Mouse (Mus musculus): ENCODE data around the gene Mms19. TPM values are rescaled to one million over a fixed set of nuclear protein-coding genes. Genes with fewer than 3 reads are reported as not detected.

The Mms19 gene
- total and polyA plus RNA-seq, 2 experiments: 14.9 to 39.5 TPM

DNA sequence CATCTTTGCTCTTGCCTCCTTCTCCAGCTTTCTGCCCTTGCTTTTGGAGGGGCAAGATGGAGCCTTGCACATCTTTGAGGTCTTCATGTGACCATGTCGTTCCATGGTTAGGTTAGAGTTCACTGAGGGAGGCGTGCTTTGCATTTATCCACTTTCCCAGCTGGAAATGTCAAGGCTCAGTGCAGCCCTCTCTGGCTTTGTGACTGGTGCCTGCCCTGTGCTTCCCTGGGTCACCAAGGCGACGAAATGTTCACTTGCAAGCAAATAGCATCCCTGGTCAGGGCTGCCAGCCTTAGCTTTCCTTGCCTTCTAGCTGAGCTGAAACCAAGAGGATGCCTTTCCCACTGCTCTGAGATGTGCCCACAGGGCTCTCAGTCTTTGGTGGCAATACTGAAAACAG lies 29.5 kb upstream of the Mms19 start:
- Histone ChIP-seq H3K9ac (ENCODE audit: low read depth, low read length) (no peak overlapping the region), H3K27me3 (ENCODE audit: control insufficient read depth, insufficient read depth, low read length) (no peaks in the 10 kb centered on the region), H3K4me1 (ENCODE audit: control insufficient read depth, insufficient read depth, low read length) (peaks cover 4% of the 10 kb centered on the region; the same call in 1 of the 2 replicates), H3K79me2 (ENCODE audit: control insufficient read depth, insufficient read depth, low read length) (peaks cover 41% of the 10 kb centered on the region), H3K4me3 (ENCODE audit: insufficient read depth, low read depth, low read length) (no peak overlapping the region), H3K27ac (replicated peaks; ENCODE audit: insufficient read depth, low read depth, low read length) (no peak overlapping the region), H3K36me3 (ENCODE audit: control insufficient read depth, insufficient read depth, low read length) (no peaks in the 10 kb centered on the region)
- WGBS: 89% methylated on average over 4 of the region's 4 CpGs
- no peak for TF ChIP-seq POLR2A (IDR thresholded peaks at IDR 0.05; ENCODE audit: extremely low read depth, insufficient read depth, low read length)
- no peak for TF ChIP-seq CTCF (IDR thresholded peaks at IDR 0.05; ENCODE audit: low read depth, low read length)
- DNase-seq (ENCODE audit: extremely low read depth, low read depth, low spot score): no peak

DNA sequence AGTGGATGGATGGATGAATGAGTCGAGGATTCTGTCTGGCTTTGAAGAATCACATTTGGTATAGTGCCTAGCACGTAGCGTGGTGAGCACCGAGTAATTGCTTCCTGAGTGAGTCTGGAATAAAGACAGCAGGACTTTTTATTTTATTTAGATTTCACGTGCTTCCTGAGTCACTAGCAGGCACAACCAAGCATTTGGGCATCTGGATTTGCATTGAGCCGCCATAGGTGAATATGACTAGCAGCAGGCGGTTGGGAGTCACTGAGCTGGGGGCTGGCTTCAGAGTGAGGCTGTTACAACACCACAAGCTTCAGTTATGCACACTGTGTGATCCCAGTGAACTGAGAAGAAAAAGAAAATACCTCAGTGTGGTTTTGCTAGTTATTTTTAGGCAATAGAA lies 28.1 kb upstream of the Mms19 start:
- peaks cover 42% of the 10 kb centered on the region for H3K79me2 ChIP-seq (ENCODE audit: control insufficient read depth, insufficient read depth, low read length)
- H3K36me3 ChIP-seq (ENCODE audit: control insufficient read depth, insufficient read depth, low read length): no peaks in the 10 kb centered on the region
- 79% methylated on average over 7 of the region's 7 CpGs for WGBS
- no peak overlapping the region for H3K4me3 ChIP-seq (ENCODE audit: insufficient read depth, low read depth, low read length)
- no peaks in the 10 kb centered on the region for H3K27me3 ChIP-seq (ENCODE audit: control insufficient read depth, insufficient read depth, low read length)
- peaks cover 4% of the 10 kb centered on the region; the same call in 1 of the 2 replicates for H3K4me1 ChIP-seq (ENCODE audit: control insufficient read depth, insufficient read depth, low read length)
- no peak overlapping the region for H3K9ac ChIP-seq (ENCODE audit: low read depth, low read length)
- DNase-seq (ENCODE audit: extremely low read depth, low read depth, low spot score): no peak
- H3K27ac ChIP-seq (replicated peaks; ENCODE audit: insufficient read depth, low read depth, low read length): no peak overlapping the region
- TF ChIP-seq POLR2A (IDR thresholded peaks at IDR 0.05; ENCODE audit: extremely low read depth, insufficient read depth, low read length): no peak
- no peak for TF ChIP-seq CTCF (IDR thresholded peaks at IDR 0.05; ENCODE audit: low read depth, low read length)

DNA sequence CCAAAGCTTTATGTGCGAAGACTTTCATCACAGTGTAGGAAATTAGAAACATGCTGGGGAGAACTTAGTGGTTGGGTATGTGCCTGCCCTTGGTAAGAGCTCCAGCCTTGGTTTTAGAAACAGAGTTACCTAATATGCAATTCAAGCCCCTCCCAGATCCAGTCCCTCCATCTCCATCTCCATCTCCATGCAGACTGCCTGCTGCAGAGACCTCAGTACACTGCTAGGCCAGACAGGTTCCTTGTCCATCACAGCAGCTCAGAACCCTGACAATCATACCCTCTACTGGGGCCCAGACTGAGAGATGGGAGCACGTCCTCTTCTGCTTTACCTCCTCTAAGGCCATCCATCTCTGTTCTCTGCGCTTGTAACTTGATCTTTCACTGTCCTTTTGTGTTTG lies 27.6 kb upstream of the Mms19 start:
- TF ChIP-seq CTCF (IDR thresholded peaks at IDR 0.05; ENCODE audit: low read depth, low read length) (no peak), POLR2A (IDR thresholded peaks at IDR 0.05; ENCODE audit: extremely low read depth, insufficient read depth, low read length) (no peak)
- WGBS: 85% methylated on average over 3 of the region's 3 CpGs
- Histone ChIP-seq H3K79me2 (ENCODE audit: control insufficient read depth, insufficient read depth, low read length) (peaks cover 40% of the 10 kb centered on the region), H3K36me3 (ENCODE audit: control insufficient read depth, insufficient read depth, low read length) (no peaks in the 10 kb centered on the region), H3K27me3 (ENCODE audit: control insufficient read depth, insufficient read depth, low read length) (no peaks in the 10 kb centered on the region), H3K4me1 (ENCODE audit: control insufficient read depth, insufficient read depth, low read length) (peaks cover 4% of the 10 kb centered on the region; the same call in 1 of the 2 replicates), H3K27ac (replicated peaks; ENCODE audit: insufficient read depth, low read depth, low read length) (no peak overlapping the region), H3K4me3 (ENCODE audit: insufficient read depth, low read depth, low read length) (no peak overlapping the region), H3K9ac (ENCODE audit: low read depth, low read length) (no peak overlapping the region)
- no peak for DNase-seq (ENCODE audit: extremely low read depth, low read depth, low spot score)

DNA sequence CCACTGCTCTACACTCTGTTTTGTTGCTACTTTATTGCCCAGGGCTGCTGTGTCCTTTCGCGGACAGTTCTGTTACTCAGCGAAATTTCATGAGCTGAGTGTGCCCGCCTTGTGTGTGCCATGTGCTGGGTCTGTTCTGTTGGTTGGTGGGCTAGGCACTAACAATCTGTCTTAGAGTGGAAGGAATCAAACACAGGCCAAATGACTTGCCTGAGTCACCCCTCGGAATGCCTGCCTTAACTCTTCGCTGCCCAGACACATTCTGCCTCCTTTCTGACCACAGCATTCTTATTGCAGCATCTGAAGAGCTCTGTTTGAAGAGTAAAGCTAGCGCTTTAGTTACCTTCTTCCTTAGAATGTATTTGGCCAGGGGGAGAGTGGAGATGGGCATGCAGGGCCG lies 25.6 kb upstream of the Mms19 start:
- Histone ChIP-seq H3K9ac (ENCODE audit: low read depth, low read length) (no peak overlapping the region), H3K4me3 (ENCODE audit: insufficient read depth, low read depth, low read length) (no peak overlapping the region), H3K36me3 (ENCODE audit: control insufficient read depth, insufficient read depth, low read length) (no peaks in the 10 kb centered on the region), H3K27ac (replicated peaks; ENCODE audit: insufficient read depth, low read depth, low read length) (no peak overlapping the region), H3K4me1 (ENCODE audit: control insufficient read depth, insufficient read depth, low read length) (peaks cover 4% of the 10 kb centered on the region; the same call in 1 of the 2 replicates), H3K27me3 (ENCODE audit: control insufficient read depth, insufficient read depth, low read length) (no peaks in the 10 kb centered on the region), H3K79me2 (ENCODE audit: control insufficient read depth, insufficient read depth, low read length) (peaks cover 39% of the 10 kb centered on the region; the same call in 1 of the 2 replicates)
- TF ChIP-seq CTCF (IDR thresholded peaks at IDR 0.05; ENCODE audit: low read depth, low read length): no peak
- no peak for TF ChIP-seq POLR2A (IDR thresholded peaks at IDR 0.05; ENCODE audit: extremely low read depth, insufficient read depth, low read length)
- WGBS: 90% methylated on average over 8 of the region's 8 CpGs
- DNase-seq (ENCODE audit: extremely low read depth, low read depth, low spot score): no peak

DNA sequence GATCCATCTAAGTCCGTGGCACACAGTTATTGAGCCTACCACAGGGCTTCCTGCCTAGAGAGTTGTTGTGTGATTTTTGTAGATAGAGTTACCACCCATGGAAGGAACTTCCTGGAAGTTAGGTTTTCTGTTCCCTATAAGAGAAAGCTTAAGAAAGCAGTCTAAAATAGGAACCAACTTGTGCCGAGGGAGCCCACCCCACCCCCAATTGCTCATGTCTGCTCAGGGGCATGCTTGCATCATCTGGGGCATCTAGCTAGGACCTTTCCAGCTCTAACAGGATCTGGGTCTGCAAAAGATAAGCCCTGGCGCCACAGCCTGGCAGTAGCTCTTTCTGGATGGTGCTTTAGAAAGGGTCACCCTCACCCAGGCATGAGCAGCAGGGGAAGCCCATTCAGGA lies 24.7 kb upstream of the Mms19 start:
- Histone ChIP-seq H3K9ac (ENCODE audit: low read depth, low read length) (no peak overlapping the region), H3K4me1 (ENCODE audit: control insufficient read depth, insufficient read depth, low read length) (peaks cover 5% of the 10 kb centered on the region; the same call in 1 of the 2 replicates), H3K27me3 (ENCODE audit: control insufficient read depth, insufficient read depth, low read length) (no peaks in the 10 kb centered on the region), H3K79me2 (ENCODE audit: control insufficient read depth, insufficient read depth, low read length) (peaks cover 39% of the 10 kb centered on the region; the same call in 1 of the 2 replicates), H3K27ac (replicated peaks; ENCODE audit: insufficient read depth, low read depth, low read length) (no peak overlapping the region; the same call in 1 of the 2 replicates), H3K4me3 (ENCODE audit: insufficient read depth, low read depth, low read length) (no peak overlapping the region), H3K36me3 (ENCODE audit: control insufficient read depth, insufficient read depth, low read length) (no peaks in the 10 kb centered on the region)
- peak; percentile 28 for DNase-seq (ENCODE audit: extremely low read depth, low read depth, low spot score)
- WGBS: 44% methylated on average over 3 of the region's 3 CpGs
- TF ChIP-seq CTCF (IDR thresholded peaks at IDR 0.05; ENCODE audit: low read depth, low read length): no peak
- TF ChIP-seq POLR2A (IDR thresholded peaks at IDR 0.05; ENCODE audit: extremely low read depth, insufficient read depth, low read length): no peak

DNA sequence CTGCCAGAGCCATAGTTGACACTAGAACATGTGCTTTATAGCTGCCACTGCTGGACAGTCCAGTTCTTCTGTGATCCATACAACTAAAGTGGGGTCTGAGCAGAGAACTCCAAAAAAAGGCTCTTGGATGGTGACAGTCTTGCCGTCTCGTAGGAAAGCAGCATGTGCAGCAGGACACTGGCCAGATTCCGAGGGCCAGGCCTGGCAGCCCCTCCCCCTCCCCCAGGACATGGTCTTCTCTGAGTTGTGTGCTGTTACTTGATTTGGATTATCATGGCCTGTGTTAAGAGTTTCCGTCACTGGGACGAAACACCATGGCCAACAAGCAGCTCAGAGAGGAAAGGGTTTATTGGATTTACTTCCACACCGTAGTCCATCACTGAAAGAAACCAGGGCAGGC lies 23.3 kb upstream of the Mms19 start:
- DNase-seq (ENCODE audit: extremely low read depth, low read depth, low spot score): no peak
- no peak overlapping the region for H3K27ac ChIP-seq (replicated peaks; ENCODE audit: insufficient read depth, low read depth, low read length)
- peaks cover 27% of the 10 kb centered on the region; the same call in 1 of the 2 replicates for H3K79me2 ChIP-seq (ENCODE audit: control insufficient read depth, insufficient read depth, low read length)
- H3K9ac ChIP-seq (ENCODE audit: low read depth, low read length): no peak overlapping the region
- H3K4me3 ChIP-seq (ENCODE audit: insufficient read depth, low read depth, low read length): no peak overlapping the region
- H3K27me3 ChIP-seq (ENCODE audit: control insufficient read depth, insufficient read depth, low read length): no peaks in the 10 kb centered on the region
- 79% methylated on average over 6 of the region's 6 CpGs for WGBS
- peaks cover 12% of the 10 kb centered on the region; the same call in 1 of the 2 replicates for H3K4me1 ChIP-seq (ENCODE audit: control insufficient read depth, insufficient read depth, low read length)
- H3K36me3 ChIP-seq (ENCODE audit: control insufficient read depth, insufficient read depth, low read length): no peaks in the 10 kb centered on the region
- TF ChIP-seq POLR2A (IDR thresholded peaks at IDR 0.05; ENCODE audit: extremely low read depth, insufficient read depth, low read length) (no peak), CTCF (IDR thresholded peaks at IDR 0.05; ENCODE audit: low read depth, low read length) (no peak)
